Mouse (Mus musculus): ENCODE results near the gene Lrmda. TPM values are rescaled to one million over a fixed set of nuclear protein-coding genes. Genes with fewer than 3 reads are reported as not detected.

Lrmda gene
- polyA plus RNA-seq, 1 experiment from 2014 or later, result 0.20 TPM

DNA sequence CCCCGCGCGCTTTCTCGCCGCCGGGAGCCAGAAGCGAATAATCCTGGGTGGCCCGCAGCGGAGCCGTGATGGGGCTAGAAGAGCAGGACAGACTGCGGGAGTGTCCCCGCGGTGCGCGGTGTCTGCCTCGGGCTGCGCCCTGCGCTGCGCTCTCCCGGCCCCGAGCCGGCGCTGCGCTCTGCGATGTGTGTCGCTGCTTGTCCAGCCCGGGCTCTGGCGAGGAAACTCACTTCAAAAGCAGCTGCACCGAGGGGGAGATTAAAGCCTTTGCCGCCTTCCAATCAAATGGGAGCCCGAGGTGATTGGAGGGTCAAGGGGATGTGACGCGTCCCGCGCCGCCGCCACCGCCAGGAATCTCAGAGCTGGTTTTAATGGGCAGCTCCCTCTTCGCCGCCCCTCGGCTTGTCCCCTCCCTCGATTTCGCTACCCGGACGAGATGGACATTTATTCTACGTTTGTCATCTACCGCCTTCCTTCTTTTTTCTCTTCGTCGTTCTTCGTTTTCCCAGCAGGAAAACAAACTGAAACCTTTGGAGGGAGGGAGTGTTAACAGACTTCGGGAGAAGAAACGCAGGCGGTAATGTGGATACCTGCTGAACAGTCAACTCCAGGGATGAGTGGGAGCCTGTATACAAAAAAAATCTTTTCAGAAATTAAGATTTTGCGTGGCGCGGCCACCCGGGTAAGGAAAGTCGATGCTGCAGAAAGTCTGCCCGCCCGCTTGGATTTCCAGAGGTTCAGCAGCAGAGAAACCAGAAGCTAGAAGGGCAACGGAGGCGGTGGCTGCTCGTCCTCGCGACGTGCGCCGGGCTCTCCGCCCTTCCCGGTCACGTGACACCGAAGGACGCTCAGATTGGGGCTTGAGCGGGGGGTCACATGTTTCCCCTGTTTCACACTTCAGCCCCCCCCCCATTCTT, 31.6 kb upstream of the Lrmda start:
- Histone ChIP-seq H3K27ac (peak overlapping the region; percentile 96), H3K36me3 (replicated peaks) (peaks cover 18% of the 10 kb centered on the region), H3K27me3 (ENCODE audit: poor library complexity, severe bottlenecking) (peaks cover 93% of the 10 kb centered on the region), H3K9me3 (no peaks in the 10 kb centered on the region), H3K4me3 (peak overlapping the region; percentile 88), H3K4me1 (peaks cover 88% of the 10 kb centered on the region)
- DNase-seq (ENCODE audit: extremely low spot score, low spot score), result peak; percentile 97
- WGBS, result under 1% methylated on average over 74 of the region's 74 CpGs

DNA sequence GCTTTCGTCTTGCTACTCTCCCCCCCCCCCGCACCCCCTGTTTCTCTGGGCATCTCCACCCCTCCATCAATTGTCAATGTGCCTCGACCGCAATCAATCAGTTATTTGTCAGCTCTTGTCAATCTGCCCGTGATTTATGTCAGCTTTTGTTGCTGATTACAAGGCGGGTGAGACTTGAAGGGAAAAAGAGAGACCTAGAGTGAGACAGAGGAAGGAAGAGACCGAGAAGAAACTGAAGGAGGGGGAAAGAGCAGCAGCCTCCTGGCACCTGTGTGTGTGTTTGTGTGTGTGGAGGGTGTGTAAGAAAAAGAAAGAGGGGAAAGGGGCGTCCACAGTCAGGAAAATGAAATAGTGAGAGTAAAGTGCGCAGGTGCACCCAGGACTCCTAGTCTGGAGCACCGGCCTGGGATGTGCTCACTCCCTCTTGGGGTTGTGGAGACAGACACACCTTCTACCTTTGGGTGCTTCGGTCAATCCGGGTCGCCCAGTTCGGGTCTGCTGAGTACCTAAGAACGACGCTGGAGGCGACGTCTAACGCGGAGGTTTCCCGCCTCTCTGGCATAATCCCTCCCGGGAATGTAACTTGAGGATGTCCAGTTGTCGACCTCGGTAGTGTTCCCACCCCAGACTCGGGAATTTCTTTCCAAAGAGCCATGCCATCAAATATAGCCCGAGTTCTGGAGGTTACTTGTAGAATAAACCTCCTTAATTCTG, 30.8 kb upstream of the Lrmda start:
- Histone ChIP-seq H3K4me1 (peaks cover 85% of the 10 kb centered on the region), H3K27ac (peak overlapping the region; percentile 96), H3K27me3 (ENCODE audit: poor library complexity, severe bottlenecking) (peaks cover 94% of the 10 kb centered on the region), H3K4me3 (peak overlapping the region; percentile 88), H3K36me3 (replicated peaks) (peaks cover 18% of the 10 kb centered on the region), H3K9me3 (no peaks in the 10 kb centered on the region)
- WGBS, result under 1% methylated on average over 26 of the region's 26 CpGs
- DNase-seq (ENCODE audit: extremely low spot score, low spot score), result peak; percentile 66

DNA sequence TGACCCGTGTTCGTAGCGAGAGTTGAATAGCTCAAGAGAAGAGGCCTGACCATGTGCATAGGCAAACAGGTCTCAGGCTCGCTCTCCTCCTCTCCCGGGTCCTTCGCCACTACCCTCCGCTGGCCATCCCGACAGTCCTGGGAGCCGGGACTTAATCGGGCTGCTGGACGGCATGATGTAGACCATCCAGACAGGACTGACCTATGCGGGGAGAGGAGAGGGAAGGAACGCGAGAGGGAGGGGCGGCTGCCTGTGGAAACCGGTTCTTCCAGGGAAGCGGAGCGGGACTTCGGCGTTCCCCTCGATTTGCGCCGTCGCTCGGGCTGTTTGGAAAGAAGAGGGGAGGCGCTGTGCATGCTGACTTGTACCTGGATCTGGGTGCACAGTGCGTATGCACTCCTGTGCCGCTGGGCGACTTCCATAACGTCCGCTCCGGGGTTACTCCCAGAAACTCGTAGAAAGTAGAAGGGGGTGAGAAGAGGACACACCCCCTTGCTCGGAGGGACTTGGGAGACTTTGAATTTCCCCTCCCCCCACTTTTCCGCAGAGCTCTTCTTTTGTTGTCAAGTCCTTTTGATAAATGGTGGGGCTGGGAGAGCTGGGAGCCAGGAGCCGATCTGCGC, 30.1 kb upstream of the Lrmda start, which contains the start of gene Zfp503:
TSS of gene Zfp503 (minus strand) at position 311 of the 623 bp plus-strand sequence.
- no peaks in the 10 kb centered on the region for H3K9me3 ChIP-seq
- peaks cover 85% of the 10 kb centered on the region for H3K4me1 ChIP-seq
- peak within 1 kb of the TSS; percentile 88 for H3K4me3 ChIP-seq
- DNase-seq (ENCODE audit: extremely low spot score, low spot score), result peak; percentile 77
- H3K36me3 ChIP-seq (replicated peaks), result peaks cover 18% of the 10 kb centered on the region
- WGBS, result under 1% methylated on average over 37 of the region's 37 CpGs
- H3K27me3 ChIP-seq (ENCODE audit: poor library complexity, severe bottlenecking), result peaks cover 97% of the 10 kb centered on the region
- peak within 1 kb of the TSS; percentile 96 for H3K27ac ChIP-seq

DNA sequence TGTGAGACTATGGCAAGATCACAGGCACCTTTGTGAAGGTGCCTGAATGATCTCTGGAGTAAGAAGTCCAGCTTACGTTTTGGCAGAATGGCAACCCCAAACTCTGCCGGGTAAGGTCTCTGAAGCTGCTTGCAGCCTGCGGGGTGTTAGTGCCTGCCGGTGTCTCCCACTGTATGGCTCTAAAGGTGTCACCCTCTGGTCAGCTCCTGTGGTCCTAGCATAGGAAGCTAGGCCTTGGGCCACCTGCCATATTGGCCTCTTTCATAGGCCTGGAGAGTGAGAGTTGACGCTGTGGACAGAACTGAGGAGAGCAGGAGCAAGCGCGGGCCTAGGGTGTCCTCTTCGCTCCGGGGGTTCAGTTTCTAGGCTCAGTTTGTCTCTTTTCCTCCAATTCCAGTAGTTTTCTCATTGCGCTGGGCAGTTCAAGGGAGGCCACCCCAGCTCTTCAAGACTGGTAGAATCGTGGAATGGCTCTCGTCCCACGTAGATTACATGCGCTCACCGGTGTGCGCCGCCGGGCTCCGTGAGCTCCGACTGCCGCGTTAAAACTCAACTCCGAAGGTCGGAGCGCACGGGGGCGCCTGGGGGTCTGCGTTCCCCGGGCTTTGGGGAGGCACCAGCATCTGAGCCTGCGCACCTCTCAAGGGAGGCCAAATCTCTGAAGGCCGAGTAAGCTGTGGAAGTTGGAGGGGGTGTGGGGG, 29.0 kb upstream of the Lrmda start:
- H3K9me3 ChIP-seq, result no peaks in the 10 kb centered on the region
- peaks cover 97% of the 10 kb centered on the region for H3K27me3 ChIP-seq (ENCODE audit: poor library complexity, severe bottlenecking)
- peak overlapping the region; percentile 88 for H3K4me3 ChIP-seq
- peak; percentile 57 for DNase-seq (ENCODE audit: extremely low spot score, low spot score)
- peak overlapping the region; percentile 96 for H3K27ac ChIP-seq
- H3K36me3 ChIP-seq (replicated peaks), result peaks cover 8% of the 10 kb centered on the region
- H3K4me1 ChIP-seq, result peaks cover 85% of the 10 kb centered on the region
- WGBS, result under 1% methylated on average over 31 of the region's 31 CpGs

DNA sequence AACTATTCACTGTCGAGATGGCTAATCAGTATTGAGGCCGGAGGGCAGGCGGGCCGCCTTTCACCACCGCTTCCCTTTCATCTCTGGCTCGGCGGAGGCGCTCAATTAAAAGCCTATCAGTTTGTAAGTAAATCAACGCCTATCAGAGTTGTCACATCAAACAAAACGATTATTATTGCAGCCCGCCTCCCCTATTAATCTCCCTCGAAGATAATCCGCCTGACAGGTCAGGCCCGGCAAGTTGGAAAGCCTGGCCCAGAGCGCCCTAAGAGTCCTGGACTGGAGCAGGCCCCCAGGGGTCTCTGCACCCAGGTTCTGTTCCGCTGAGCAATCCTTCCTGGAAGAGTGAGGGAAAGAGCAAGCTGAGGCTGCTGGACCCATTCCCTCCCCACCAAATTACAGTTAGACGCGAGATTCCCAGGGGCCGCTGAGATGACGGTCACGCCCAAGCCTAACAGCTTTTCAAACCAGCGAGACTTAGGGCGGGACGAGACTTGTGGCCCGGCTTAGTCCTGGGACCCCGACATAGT, 28.2 kb upstream of the Lrmda start:
- WGBS, result 0% methylated on average over 26 of the region's 26 CpGs

GRCm38 (mm10) chr14:21991856-21992255, 27.7 kb upstream of the Lrmda start:
- peak overlapping the region; percentile 96 for H3K27ac ChIP-seq
- no peaks in the 10 kb centered on the region for H3K36me3 ChIP-seq (replicated peaks)
- peak; percentile 28 for DNase-seq (ENCODE audit: extremely low spot score, low spot score)
- peaks cover 97% of the 10 kb centered on the region for H3K27me3 ChIP-seq (ENCODE audit: poor library complexity, severe bottlenecking)
- H3K4me1 ChIP-seq, result peaks cover 76% of the 10 kb centered on the region
- peak overlapping the region; percentile 88 for H3K4me3 ChIP-seq
- H3K9me3 ChIP-seq, result no peaks in the 10 kb centered on the region
- 2% methylated on average over 5 of the region's 5 CpGs for WGBS

More for the DNA sequence above, 28.2 kb upstream of the Lrmda start:
- DNase-seq (ENCODE audit: extremely low spot score, low spot score), result peak; percentile 86
- peaks cover 81% of the 10 kb centered on the region for H3K4me1 ChIP-seq
- H3K27ac ChIP-seq, result peak overlapping the region; percentile 96
- H3K36me3 ChIP-seq (replicated peaks), result no peaks in the 10 kb centered on the region
- H3K4me3 ChIP-seq, result peak overlapping the region; percentile 88
- H3K27me3 ChIP-seq (ENCODE audit: poor library complexity, severe bottlenecking), result peaks cover 97% of the 10 kb centered on the region
- H3K9me3 ChIP-seq, result no peaks in the 10 kb centered on the region

DNA sequence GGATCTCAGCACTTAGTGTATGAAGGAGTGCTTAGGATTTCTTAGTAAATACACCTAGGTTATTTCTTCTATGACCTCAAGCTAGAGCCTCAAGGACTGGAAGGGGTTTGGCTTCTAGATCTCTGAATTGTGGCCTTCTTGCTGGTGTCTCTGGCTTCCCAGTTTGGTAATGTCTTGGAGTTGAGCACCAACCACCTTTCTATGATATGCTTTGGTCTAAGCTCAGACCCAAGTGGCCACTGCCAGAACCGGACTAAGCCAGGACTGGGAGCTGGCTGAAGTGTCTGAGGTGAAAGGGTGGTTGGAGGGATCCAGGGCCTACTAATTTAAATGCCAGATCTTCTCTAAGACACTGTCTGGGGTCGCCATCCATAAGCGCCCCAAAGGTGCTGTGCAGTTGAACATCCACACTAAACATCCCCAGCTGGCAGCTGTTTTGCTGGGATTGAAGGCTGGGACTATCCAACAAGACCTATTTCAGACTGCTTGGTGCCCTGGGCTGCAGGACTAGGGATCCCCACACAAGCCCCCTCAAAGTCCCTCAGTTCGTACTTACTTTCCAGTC, 27.1 kb upstream of the Lrmda start:
- 17% methylated on average over 4 of the region's 4 CpGs for WGBS

GRCm38 (mm10) chr14:21993251-21994060, 26.1 kb upstream of the Lrmda start:
- peak overlapping the region; percentile 88 for H3K27ac ChIP-seq
- 7% methylated on average over 14 of the region's 14 CpGs for WGBS
- no peaks in the 10 kb centered on the region for H3K36me3 ChIP-seq (replicated peaks)
- H3K9me3 ChIP-seq, result no peaks in the 10 kb centered on the region
- H3K4me1 ChIP-seq, result peaks cover 67% of the 10 kb centered on the region
- peaks cover 100% of the 10 kb centered on the region for H3K27me3 ChIP-seq (ENCODE audit: poor library complexity, severe bottlenecking)
- H3K4me3 ChIP-seq, result peak overlapping the region; percentile 74
- DNase-seq (ENCODE audit: extremely low spot score, low spot score), result peak; percentile 31

More for the DNA sequence above, 27.1 kb upstream of the Lrmda start:
- H3K36me3 ChIP-seq (replicated peaks), result no peaks in the 10 kb centered on the region
- H3K9me3 ChIP-seq, result no peaks in the 10 kb centered on the region
- peak overlapping the region; percentile 88 for H3K4me3 ChIP-seq
- peak overlapping the region; percentile 96 for H3K27ac ChIP-seq
- peak; percentile 23 for DNase-seq (ENCODE audit: extremely low spot score, low spot score)
- H3K4me1 ChIP-seq, result peaks cover 70% of the 10 kb centered on the region
- H3K27me3 ChIP-seq (ENCODE audit: poor library complexity, severe bottlenecking), result peaks cover 97% of the 10 kb centered on the region

DNA sequence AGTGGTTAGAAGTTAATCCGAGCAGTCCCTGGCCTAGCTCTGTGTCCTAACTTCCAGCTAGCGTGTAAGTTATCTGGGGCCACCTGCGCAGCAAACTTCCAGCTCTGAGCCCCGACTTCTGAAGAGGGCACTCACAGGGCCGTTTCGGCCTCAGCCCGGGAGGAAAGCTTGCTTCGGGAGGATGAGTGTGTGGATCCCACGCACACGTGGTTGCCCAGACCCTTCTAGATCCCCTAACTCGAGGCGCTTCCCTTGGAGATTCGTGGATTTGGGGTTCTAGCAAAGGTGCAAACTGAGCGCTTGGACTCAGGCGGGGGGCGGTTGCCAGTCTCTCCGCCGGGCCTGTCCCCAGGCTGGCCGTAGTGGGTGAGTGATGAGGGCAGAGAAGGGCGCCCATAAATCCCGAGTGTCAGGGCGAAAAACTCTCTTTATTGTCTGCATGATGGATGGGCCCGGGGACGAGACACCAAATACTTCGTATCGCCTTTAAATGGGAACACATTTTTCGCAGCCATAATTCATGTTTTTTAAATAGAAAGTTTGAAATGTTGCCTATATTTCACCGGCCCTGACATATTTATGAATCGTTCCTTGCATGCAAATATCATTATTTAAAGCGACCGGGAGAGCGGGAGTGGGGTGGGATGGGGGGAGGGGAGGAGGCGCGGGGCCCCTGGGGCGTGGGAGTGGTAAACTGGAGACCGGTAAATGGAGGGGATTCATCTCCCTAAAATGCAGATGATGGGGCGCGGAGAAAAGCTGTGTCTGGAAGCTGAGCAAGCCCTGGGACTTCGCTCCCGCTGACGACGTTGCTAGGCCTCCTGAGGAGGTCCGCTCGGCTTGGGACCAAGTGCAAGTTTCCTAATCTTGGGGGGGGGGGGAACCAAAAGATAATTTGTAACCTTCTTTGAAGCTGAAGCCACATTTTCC, 25.2 kb upstream of the Lrmda start:
- Histone ChIP-seq H3K4me1 (peaks cover 59% of the 10 kb centered on the region), H3K27ac (peak overlapping the region; percentile 88), H3K9me3 (no peaks in the 10 kb centered on the region), H3K36me3 (replicated peaks) (no peaks in the 10 kb centered on the region), H3K27me3 (ENCODE audit: poor library complexity, severe bottlenecking) (peaks cover 95% of the 10 kb centered on the region), H3K4me3 (peak overlapping the region; percentile 74)
- peak; percentile 37 for DNase-seq (ENCODE audit: extremely low spot score, low spot score)
- under 1% methylated on average over 44 of the region's 44 CpGs for WGBS

DNA sequence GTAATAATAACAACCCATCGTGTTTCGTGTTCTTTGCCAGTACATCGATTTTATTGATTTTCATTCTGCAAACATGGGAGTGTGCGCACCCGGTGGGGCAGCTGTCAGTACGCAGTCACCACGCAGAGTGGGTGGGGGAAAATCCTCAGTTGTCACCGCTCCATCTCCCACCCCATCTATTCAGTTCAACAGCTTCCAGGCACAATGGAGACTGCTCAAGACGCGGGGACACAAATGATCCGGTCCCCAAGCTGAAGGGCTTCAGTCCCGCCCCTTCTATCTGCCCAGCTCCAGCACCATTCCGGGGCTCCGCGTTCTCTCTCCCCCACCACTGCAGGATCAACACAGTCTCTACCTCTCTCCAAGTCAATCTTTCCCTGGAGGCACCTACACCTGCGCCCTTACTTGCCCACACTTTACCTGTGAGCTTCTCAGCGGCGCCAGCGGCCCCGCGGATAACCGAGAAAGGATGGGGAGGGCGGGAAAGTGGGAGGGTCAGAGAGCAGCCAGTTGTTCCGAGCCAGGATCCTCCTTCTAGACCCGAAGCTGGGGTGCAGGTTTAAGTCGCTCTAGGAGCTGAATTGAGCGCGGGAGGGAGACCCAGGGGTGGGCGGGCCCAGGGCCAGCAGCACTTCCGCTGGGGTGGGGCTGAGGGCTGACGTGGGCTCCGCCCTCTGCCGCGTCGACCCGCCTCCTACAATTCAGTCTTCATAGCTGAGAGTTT, 24.3 kb upstream of the Lrmda start:
- H3K4me1 ChIP-seq, result peaks cover 50% of the 10 kb centered on the region
- H3K4me3 ChIP-seq, result peak overlapping the region; percentile 74
- peak; percentile 68 for DNase-seq (ENCODE audit: extremely low spot score, low spot score)
- whole genome bisulfite sequencing, result under 1% methylated on average over 36 of the region's 36 CpGs
- H3K9me3 ChIP-seq, result no peaks in the 10 kb centered on the region
- H3K36me3 ChIP-seq (replicated peaks), result no peaks in the 10 kb centered on the region
- peak overlapping the region; percentile 88 for H3K27ac ChIP-seq
- peaks cover 94% of the 10 kb centered on the region for H3K27me3 ChIP-seq (ENCODE audit: poor library complexity, severe bottlenecking)

All from forebrain, embryonic 10.5 days (tissue).